Mouse (Mus musculus) G1E (cell line): ENCODE results near the gene Kif1c.

Experiments
- CTCF ChIP-seq: IDR thresholded peaks from 2 replicates; pipeline ENCODE4 v1.5.1; 2012; ENCODE audit warnings: low read depth, low read length, inconsistent platforms, mixed read lengths
- POLR2AphosphoS5 ChIP-seq: IDR thresholded peaks from 2 replicates; pipeline ENCODE4 v1.6.1; 2012; ENCODE audit warnings: low read depth, low read length, inconsistent platforms; ENCODE audit not compliant: insufficient replicate concordance

DNA sequence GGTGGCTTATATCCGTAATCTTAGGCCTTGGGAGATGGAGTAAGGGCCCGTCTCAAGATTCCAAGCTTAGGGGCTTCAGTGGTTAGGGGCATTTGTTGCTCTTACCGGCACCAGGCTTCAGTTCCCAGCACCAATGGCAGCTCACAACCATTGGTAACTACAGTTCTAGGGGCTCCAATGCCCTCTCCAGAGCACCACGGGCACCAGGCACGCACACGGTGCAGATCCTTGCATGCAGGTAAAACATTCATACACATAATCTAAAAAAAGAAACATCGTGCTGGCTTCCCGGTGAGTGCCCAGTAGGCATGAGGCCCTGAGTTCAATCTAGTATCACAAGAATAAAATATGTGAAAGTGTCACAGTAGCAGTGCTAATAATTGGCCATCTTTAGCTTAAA is 37.2 kb upstream of the Kif1c start:
- TF ChIP-seq POLR2AphosphoS5 (no peak), CTCF (no peak)
